Mouse (Mus musculus) 416B (cell line): ENCODE data around the gene Speer4f1.
"Not testable (repeated sequence)": the region's sequence is repeated elsewhere in the genome, so short reads cannot be mapped to it uniquely, and the experiment has no call there.

Source experiments
- DNase-seq: peaks from one replicate; pipeline ENCODE4 v3.0.0; 2011; ENCODE audit warnings: low read depth

Speer4f1 gene

DNA sequence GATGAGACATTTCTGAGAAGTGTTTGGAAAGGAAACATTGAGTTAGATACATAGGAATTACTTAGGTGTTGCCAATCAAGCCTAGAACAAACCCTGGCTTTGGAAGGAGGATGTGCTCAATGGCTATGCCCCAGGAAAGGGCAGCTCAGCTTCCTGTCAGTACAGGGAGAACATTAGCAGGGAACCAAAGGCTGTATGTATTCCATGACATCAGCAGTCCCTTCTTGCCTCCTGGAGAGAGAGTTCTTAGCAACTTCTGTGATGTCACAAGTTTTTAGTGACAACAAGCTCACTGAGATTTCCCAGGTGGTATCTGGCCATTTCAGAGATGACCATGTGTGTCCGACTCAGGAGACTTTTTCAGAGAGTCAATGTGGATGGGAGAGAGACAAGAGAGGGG, at the start of gene Speer4f1:
Gene Speer4f1 (plus strand): TSS at position 301 of the 400 bp plus-strand sequence.
- not testable (repeated sequence) for DNase-seq

DNA sequence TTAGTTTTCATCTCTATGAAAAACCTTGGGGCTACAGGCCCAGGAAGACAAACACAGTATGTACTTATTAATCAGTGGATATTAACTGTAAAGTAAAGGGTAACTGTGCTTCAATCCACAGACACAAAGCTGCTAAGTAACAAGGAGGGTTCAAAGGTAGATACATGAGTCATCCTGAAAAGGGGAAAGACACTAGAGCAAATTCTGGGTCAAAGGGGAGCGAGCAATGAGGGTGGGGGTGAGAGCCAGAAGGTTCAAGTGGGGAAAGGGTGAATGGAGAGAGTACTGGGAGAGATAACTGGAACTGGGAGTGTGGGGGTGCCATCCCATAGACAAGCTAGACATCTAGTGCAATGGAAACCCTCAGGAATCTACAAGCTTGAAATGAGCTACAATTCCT, 49.0 kb upstream of the Speer4f1 start:
- DNase-seq: no peak

DNA sequence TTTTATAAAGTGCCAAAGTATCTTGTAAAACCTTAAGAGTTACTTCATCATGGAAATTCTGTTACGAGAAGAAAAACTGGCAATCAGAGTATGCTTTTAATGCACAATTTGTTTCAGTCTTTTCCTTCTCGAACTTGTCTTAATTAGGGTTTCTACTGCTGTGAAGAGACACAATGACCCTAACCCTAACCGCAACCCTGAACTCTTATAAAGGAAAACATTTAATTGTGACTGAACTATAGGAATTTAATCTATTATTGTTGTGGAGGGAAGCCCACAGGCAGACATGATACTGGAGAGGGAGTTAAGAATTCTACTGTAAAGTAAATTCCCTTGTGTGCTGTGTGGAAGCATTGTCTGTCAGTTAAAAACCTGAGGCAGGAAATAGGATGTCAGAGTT, 41.2 kb upstream of the Speer4f1 start:
- DNase-seq: no peak

DNA sequence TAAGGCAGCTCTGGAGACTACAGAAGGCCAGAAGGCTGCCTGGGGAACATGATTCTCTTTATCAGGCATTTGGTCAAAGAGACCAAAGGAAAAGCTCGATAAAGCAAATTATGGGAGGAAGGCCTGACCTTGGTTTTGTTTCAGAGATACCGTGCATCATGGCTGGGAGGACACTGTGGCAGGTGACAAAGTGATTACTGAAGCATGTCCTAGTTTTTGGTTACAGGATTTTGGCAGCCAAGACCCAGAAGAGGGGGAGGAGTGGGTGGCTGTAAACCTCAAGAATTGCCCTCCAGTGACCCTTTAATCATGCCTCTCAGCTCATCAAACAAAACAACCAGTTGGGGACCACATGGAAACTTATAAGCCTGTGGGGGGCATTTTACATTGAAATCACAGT, 39.7 kb upstream of the Speer4f1 start:
- no peak for DNase-seq

DNA sequence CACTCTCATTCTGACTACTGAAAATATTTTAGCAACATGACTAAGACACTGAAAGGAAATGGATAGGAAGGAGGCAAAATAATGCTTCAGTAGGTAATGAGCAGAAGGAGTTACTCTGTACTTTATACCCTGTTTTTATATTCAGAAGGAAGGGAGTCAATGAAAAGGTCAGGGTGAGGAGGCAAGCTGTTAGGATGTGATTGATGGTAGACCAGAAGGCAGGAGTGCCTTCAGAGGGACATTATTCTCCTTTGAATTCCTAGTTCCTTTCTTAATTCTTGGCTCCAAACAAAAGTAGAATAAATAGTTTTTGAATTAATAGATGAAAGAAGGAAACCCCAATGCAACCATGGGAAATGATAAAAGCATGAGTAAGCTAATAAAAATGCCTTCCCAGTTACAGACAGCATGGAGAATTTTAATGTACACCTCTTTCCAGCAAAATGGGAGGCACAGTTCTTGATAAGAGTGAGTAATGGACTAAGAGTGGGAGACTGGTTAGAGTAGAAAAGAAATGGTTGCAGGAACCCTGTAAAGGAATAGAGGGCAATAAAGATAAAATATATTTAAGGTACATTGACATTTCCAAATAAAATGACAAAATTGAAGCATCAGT, 36.3 kb upstream of the Speer4f1 start:
- no peak for DNase-seq

DNA sequence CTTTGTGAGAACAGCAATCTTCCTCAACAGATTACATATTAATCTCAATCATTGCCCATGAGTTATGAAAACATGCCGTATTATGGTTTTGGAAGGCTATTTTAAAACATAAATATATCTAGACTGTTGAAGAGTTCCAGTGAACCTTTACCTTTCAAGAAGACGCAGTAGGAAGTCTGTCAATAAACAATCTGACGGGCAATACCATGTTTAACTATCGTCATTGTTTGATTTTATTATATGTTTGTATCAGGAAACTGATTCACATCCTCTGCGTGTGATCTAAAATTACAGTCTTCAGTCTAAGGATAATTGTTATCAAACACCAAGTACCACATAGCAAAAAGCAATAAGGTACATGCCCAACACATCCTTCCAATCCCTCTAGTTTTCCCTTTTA, 21.8 kb upstream of the Speer4f1 start:
- DNase-seq: no peak

DNA sequence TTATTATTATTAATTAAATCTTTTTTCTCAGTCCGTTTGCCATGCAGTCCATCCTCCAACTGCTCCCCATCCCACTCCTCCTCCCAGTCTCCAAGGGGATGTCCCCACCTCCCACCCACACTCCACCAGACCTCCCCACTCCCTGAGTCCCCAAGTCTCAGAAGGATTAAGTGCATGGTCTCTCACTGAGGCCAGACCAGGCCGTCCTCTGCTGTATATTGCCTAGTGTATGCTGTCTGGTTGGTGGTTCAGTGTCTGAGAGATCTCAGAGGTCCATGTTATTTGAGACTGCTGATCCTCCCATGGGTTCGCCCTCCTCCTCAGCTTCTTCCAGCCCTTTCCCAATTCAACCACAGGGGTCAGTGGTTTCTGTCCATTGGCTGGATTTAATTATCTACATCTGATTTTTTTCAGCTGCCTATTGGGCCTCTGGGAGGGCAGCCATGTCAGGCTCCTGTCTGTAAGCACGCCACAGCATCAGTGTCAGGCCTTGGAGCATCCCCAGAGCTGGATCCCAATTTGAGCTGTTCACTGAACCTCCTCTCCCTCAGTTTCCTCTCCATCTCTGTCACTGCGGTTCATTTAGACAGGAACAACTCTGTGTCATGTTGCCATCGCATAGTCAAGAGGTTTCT, 20.8 kb upstream of the Speer4f1 start:
- DNase-seq: no peak

DNA sequence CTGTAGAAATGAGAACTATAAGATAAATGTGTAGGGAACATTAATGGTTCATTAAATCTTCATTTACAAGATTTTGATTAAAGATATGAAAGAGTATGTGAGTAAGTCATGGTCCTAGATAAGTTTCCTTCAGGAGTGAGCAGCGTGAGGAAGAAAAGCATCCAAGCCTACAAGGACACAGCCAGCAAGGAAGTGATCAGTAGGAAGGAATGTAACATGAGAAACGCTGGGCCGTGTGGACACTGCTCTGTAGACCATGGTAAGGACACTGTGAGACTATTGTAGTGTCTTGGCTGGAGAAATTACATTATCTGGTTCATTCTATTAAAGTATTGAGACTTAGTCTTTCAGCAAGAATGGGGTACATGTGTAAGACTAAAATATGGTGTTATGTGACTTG, 19.2 kb upstream of the Speer4f1 start:
- DNase-seq: no peak

DNA sequence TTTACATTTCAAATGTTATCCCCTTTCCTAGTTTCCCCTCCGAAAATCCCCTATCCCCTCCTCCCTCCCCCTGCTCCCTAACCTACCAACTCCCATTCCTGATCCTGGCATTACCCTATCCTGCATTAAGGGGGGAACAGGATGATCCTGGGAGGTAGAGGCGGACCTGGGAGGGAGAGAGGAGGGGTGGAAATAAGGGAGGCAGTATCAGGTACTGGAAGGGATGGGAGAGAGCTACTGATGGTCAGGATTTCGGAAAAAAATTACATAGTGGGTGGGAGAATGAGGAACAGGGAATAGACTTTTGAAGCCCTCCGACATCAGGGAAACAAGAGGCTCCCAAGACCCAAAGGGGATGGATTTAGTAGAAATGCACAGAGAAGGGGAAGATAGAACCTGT, 7.8 kb upstream of the Speer4f1 start:
- DNase-seq: not testable (repeated sequence)

DNA sequence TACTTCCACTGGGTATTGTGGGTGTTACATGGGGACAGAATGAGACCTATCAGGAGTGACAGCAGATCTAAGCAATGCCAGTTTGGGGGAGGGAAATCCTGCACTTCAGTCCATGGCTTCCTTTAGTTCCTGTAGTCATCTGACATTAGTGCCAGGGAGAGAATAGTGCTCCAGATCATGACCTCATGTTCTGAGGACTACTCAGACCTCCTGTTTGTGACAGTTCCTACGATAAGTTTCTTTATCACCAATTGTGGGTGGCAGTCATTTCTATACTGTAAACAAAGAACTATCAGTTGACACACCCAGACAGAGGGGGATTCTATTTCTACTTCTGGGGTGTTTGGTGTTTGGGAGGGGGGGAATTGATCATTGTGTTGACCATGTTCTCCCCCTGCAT, 578 bp downstream of the Speer4f1 start:
- DNase-seq: no peak

DNA sequence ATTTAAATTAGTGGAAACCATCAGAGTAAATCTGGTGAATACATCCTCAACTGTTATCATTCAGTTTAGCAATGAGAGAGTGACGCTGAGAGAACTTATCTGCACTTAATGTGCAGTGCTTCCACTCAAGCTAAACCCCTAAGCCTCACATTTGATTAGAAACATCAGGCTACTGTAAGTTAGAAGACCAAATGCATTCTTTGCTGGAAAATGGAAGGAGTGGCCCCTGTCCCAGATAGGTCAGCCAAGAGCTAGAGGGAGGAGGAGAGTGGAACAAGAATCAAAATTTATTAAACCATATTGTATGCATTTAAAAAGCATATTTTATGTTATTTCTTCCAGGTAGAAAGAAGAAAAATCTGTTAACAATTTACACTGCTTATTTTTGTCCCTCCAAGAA, 14.0 kb downstream of the Speer4f1 start:
- DNase-seq: no peak

DNA sequence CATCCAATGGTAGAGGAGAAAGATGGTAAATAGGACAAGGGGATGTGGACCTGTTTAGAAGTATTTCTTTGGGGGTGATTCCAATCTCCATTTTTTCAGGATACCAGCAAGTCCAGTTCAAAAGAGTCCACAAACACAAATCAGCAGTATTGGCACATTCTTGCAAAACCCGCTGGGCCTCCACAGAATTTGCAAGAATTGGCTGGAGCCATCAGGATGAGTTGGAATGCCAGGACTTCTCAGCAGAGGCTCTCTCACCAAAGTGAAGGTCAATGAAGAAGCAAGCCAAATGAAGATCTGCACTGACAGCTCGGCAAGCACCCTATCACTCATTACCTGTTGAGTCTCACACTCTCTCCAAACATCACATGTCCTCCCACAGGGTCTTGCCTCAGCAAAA, 19.7 kb downstream of the Speer4f1 start:
- no peak for DNase-seq

DNA sequence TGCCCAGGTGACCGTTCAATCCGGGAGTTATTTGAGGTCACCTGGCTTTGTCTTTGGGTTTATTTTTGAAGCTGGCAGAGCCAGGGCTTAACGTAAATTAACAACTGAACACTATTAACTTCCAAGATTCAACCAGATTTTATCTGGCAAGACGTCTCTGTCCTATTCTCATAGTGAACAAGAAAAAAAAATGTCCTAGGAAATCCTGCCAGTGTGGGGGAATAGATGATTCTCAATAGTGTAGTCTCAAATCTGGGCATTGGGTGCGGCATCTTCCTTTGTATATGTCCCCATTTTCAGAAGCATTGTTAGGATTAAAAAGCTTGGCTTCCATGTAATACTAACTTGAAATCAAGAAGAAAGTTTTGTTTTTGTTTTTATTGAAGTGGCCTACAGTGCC, 20.8 kb downstream of the Speer4f1 start:
- DNase-seq: no peak

DNA sequence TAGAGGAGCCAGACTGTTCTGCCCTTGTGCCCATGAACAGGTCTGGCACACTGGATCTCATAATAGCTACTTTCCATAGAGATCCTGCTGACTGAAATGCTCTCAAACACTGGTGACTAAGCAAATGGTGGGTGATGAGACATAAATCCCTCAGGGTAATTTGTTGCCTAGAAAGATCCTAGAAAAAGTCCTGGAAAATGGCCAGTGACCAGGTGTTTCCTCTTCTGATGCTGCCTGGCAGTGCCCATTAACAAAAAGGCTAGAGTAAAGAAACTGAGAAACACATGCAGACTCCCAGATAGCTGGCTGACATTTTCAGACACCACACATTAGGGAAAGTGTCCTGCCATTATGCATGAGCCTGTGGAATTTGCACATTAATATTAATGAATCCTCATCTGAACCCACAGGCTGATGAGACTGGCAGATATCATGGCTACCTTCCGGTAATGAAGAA, 24.0 kb downstream of the Speer4f1 start:
- no peak for DNase-seq

DNA sequence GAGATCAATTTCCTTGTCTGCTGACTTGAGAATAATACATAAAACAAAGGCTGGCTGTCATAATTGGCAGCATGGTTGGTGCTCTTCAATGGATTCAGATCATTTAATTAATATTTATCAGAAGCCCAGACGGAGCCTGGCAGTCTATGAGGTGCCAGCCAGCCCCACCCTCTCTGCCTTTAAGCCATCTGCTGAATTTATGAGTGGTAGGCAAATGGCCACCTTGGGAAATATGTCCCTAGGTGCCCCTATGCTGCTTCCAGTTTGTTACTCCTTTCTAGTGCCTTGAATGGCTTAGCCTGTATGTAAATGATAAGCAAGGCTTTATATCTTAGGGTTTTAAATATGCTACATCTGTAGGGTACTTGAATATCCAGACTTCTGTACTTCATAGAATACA, 25.0 kb downstream of the Speer4f1 start:
- no peak for DNase-seq

DNA sequence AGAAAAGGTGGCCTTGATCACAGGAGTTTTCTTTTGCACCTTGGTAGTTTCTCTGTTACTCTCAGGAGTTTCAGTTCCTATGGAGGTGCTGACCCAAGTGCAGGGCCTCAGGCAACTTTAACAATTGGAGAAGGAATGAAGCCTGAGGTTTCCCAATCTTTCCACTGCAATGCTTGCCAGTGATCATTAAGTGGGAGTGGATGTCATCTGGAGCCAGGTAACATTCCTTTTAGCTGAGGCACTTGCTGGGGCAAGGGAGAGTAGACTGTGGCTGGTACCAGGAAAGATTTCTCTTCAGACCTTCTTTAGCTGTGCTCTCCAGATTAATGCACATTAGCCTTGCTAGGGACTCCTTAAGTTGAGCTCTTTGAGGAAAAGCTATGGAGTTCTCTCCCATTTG, 29.6 kb downstream of the Speer4f1 start:
- DNase-seq: no peak

DNA sequence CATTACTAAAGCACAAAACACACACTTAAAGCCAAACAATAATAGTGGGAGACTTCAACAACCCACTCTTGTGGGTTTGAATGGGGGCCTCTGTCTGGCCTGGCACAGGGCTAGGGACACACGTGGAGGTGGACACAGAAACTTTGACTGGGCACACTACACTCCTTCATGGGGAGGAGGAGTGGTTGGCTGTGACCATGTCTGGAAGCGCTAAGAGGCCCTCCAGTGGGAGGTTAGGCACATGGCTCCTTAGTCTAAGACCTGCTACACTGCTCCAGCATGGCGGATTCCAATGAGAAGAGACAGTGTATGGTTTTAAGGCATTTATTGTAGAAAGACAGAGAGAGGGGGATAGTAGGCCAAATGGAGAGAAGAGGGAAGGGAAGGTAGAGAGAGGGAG, 32.1 kb downstream of the Speer4f1 start:
- DNase-seq: no peak
